Comparison of ENCODE assay signal across 15 mouse cellular contexts in genomic region chr11:7944373-7944772, GRCm38 (mm10).
"Had no signal": no experiment of that assay in that cellular context is flagged by ENCODE, and none has a peak within 500 bp of the region (broad histone marks: within the 10 kb centered on the region; RNA-seq: fewer than 3 reads in every experiment).

No protein-coding gene starts in this region.

- H3K4me2 ChIP-seq: neural tube, embryonic 15.5 days; stomach, embryonic 15.5 days had no signal

- H3K36me3 ChIP-seq: neural tube, embryonic 15.5 days; stomach, embryonic 15.5 days had no signal

- H3K9ac ChIP-seq: neural tube, embryonic 15.5 days; stomach, embryonic 15.5 days had no signal

- H3K27ac ChIP-seq: neural tube, embryonic 15.5 days; stomach, embryonic 15.5 days; stomach, postnatal 0 days had no signal

- H3K9me3 ChIP-seq: neural tube, embryonic 15.5 days; stomach, embryonic 15.5 days had no signal

- H3K4me3 ChIP-seq: neural tube, embryonic 15.5 days; stomach, embryonic 15.5 days had no signal

- H3K4me1 ChIP-seq: neural tube, embryonic 15.5 days; stomach, embryonic 15.5 days had no signal

- DNase-seq: retina, postnatal 1 day; right cerebral cortex, adult 18-20 months; right cerebral cortex, postnatal 14 days; right cerebral cortex, postnatal 25 days; right cerebral cortex, postnatal 4 days; spleen, adult 18-20 months; thymus, adult 18-20 months; thymus, adult 2 months; thymus, postnatal 14 days; thymus, postnatal 25 days; thymus, postnatal 36 days; thymus, postnatal 4 days had no signal

- H3K27me3 ChIP-seq: neural tube, embryonic 15.5 days; stomach, embryonic 15.5 days had no signal
